Mouse (Mus musculus) midbrain, embryonic 16.5 days (tissue): ENCODE measurements around the gene Clic1. TPM values are rescaled to one million over a fixed set of nuclear protein-coding genes. Genes with fewer than 3 reads are reported as not detected.

Experiments used
- ATAC-seq: fragments of 200-750 bp; cut with Nextera tagmentation; 2 replicates; pipeline ENCODE4 v1.8.0; 2017; ENCODE audit warnings: moderate TSS enrichment
- H3K27ac ChIP-seq: fragments of 300-500 bp; sonication (generic); 2 replicates; pipeline ENCODE4 v1.5.1; 2014; ENCODE audit warnings: mild to moderate bottlenecking, low read length, mixed read lengths
- H3K27me3 ChIP-seq: fragments of 300-500 bp; sonication (generic); 2 replicates; pipeline ENCODE4 v1.6.1; 2014; ENCODE audit warnings: low read depth, low read length, mixed read lengths; ENCODE audit not compliant: control insufficient read depth, insufficient read depth
- H3K36me3 ChIP-seq: fragments of 300-500 bp; sonication (generic); 2 replicates; pipeline ENCODE4 v1.6.1; 2014; ENCODE audit warnings: mild to moderate bottlenecking, low read length, moderate library complexity, mixed read lengths; ENCODE audit not compliant: control insufficient read depth, insufficient read depth
- H3K4me1 ChIP-seq: fragments of 300-500 bp; sonication (generic); 2 replicates; pipeline ENCODE4 v1.6.1; 2014; ENCODE audit warnings: mild to moderate bottlenecking, low read length, mixed read lengths; ENCODE audit not compliant: control insufficient read depth, insufficient read depth
- H3K4me2 ChIP-seq: fragments of 300-500 bp; sonication (generic); 2 replicates; pipeline ENCODE4 v1.6.1; 2014; ENCODE audit warnings: mild to moderate bottlenecking, low read length, mixed read lengths
- H3K4me3 ChIP-seq: fragments of 300-500 bp; sonication (generic); 2 replicates; pipeline ENCODE4 v1.5.1; 2014; ENCODE audit warnings: low read depth, mild to moderate bottlenecking, low read length, moderate library complexity, mixed read lengths
- H3K9ac ChIP-seq: fragments of 300-500 bp; sonication (generic); 2 replicates; pipeline ENCODE4 v1.6.1; 2014; ENCODE audit warnings: low read depth, low read length, mixed read lengths
- H3K9me3 ChIP-seq: fragments of 300-500 bp; sonication (generic); replicated peaks from 2 replicates; pipeline ENCODE4 v1.6.1; 2014; ENCODE audit warnings: mild to moderate bottlenecking, low read length, mixed read lengths; ENCODE audit not compliant: control insufficient read depth, poor library complexity, severe bottlenecking
- WGBS: fragments of 180-500 bp; shearing (Covaris S2); extraction: QIAGEN DNeasy Blood & Tissue Kit; methylation state at CpG from one replicate; pipeline ENCODE4 v1.1.7; 2014; 5-methylcytosine and 5-hydroxymethylcytosine counted together
- polyA plus RNA-seq: library from polyadenylated mRNA; unstranded; fragments of >200 nt; fragmentation: Nextera tagmentation; extraction: Ambion mirVana; gene quantifications from 2 replicates; pipeline ENCODE4 v1.2.1, GENCODE M21; 2015

Gene Clic1
- polyA plus RNA-seq, 1 experiment from 2014 or later = 51.2 TPM

DNA sequence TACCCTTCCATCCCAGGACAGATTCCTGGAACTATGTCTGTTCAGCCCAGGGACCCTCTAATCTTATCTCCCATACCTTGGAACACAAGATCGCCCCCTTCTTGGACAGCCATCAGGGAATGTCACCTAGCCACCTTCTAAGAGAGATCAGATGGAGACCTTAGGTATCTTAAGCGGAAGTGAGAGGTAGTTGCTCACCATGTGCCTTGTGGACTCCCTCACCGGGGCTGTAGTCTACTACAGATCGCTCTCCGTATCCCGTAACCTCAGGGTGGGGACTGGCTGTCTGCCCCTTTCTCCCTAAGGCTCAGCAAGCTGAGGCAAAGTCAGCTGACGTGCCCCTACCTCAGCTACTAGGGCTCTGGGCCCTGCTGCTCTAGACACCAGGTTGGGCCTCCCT is 54.3 kb downstream of the Clic1 start:
- H3K36me3 ChIP-seq = peaks cover 31% of the 10 kb centered on the region
- no peak for ATAC-seq
- no peaks in the 10 kb centered on the region for H3K27me3 ChIP-seq
- H3K4me2 ChIP-seq = no peak overlapping the region
- H3K4me3 ChIP-seq = no peak overlapping the region
- H3K27ac ChIP-seq = no peak overlapping the region
- H3K9me3 ChIP-seq = no peaks in the 10 kb centered on the region
- H3K9ac ChIP-seq = 0 out of 2 replicates have a peak overlapping the region, but pooled peaks have one; percentile 10
- no peaks in the 10 kb centered on the region; the same call in 1 of the 2 replicates for H3K4me1 ChIP-seq
- 95% methylated on average over 7 of the region's 7 CpGs for WGBS

DNA sequence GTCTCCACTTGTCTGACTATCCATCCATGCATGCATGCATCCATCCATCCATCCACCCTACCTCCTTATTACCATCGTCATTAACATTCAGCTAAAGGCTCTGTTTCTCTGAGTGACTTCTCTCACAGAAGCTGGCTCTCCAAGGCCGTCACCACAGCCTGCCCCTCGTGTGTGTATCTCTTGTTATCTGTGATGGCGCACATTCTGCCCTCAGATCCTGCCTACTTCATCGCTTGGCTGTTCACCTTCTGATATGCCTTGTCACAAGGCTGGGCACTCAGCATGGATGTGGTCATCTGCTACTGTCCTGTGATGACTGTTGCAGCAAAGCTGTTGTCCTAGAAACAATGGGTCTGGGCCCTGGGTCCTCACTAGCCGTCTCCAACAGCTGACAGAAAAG is 55.0 kb downstream of the Clic1 start:
- no peak overlapping the region for H3K4me3 ChIP-seq
- no peak overlapping the region for H3K27ac ChIP-seq
- ATAC-seq = no peak
- WGBS = 77% methylated on average over 6 of the region's 6 CpGs
- no peak overlapping the region for H3K9ac ChIP-seq
- H3K36me3 ChIP-seq = peaks cover 25% of the 10 kb centered on the region
- H3K27me3 ChIP-seq = no peaks in the 10 kb centered on the region
- no peaks in the 10 kb centered on the region; the same call in 1 of the 2 replicates for H3K4me1 ChIP-seq
- H3K9me3 ChIP-seq = no peaks in the 10 kb centered on the region
- H3K4me2 ChIP-seq = no peak overlapping the region

DNA sequence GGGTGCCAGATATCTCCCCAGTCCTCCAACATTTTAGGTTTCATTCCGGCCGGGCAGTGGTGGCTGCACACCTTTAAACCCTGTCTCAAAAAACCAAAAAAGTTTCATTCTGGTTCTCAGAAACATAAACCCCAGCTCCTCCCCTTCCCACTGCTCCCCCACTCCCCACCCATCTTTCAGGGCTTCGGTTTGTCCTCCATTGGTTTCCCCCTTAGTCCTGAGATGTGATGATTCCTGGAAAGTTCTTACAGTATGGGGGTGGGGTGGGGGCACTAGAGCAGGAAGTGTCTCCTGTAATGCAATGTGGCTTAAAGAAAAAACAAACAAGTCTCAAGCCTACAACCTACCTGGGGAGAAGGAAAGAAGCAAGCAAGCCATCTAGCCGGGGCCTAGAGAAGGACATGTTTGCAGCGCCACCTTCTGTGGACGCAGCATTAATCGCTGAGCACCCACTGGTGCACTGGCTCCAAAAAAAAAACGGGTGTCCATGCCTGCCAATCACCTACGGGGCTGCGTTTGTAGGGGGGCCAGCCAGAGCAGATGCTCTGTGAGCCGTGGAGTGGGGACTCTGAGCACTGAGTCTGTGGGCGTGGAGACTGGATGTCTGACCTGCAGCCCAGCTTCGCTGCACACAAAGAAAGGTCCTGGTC is 56.1 kb downstream of the Clic1 start:
- no peaks in the 10 kb centered on the region; the same call in 1 of the 2 replicates for H3K4me1 ChIP-seq
- no peak overlapping the region for H3K4me3 ChIP-seq
- no peaks in the 10 kb centered on the region; the same call in 1 of the 2 replicates for H3K27me3 ChIP-seq
- ATAC-seq = no peak
- peak overlapping the region; percentile 43; the same call in 1 of the 2 replicates for H3K9ac ChIP-seq
- peak overlapping the region; percentile 23; the same call in 1 of the 2 replicates for H3K4me2 ChIP-seq
- 21% methylated on average over 13 of the region's 13 CpGs for WGBS
- peaks cover 20% of the 10 kb centered on the region for H3K36me3 ChIP-seq
- no peak overlapping the region for H3K27ac ChIP-seq
- no peaks in the 10 kb centered on the region for H3K9me3 ChIP-seq

DNA sequence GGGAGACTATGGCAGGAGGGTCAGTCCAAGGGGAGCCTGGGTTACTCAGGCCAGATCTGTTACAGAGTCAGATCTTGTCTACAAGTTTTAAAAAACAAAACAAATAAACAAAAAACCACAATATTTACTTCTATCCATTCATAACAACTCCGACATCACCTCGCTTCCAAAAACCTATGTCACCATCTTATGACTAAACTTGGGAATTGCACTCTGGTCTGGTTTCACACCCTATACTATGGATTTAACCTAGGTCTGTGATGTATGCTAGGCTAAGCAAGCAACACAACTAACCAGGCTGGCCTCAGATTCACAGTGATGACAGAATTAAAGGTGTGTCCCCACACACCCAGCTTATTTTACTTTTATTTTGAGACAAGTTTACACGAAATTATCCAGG is 56.8 kb downstream of the Clic1 start:
- no peak overlapping the region for H3K9ac ChIP-seq
- H3K4me1 ChIP-seq = no peaks in the 10 kb centered on the region; the same call in 1 of the 2 replicates
- peaks cover 16% of the 10 kb centered on the region for H3K36me3 ChIP-seq
- no peak overlapping the region for H3K27ac ChIP-seq
- ATAC-seq = no peak
- H3K4me2 ChIP-seq = no peak overlapping the region
- no peaks in the 10 kb centered on the region for H3K9me3 ChIP-seq
- 64% methylated on average over 3 of the region's 3 CpGs for WGBS
- H3K4me3 ChIP-seq = no peak overlapping the region
- no peaks in the 10 kb centered on the region; the same call in 1 of the 2 replicates for H3K27me3 ChIP-seq

DNA sequence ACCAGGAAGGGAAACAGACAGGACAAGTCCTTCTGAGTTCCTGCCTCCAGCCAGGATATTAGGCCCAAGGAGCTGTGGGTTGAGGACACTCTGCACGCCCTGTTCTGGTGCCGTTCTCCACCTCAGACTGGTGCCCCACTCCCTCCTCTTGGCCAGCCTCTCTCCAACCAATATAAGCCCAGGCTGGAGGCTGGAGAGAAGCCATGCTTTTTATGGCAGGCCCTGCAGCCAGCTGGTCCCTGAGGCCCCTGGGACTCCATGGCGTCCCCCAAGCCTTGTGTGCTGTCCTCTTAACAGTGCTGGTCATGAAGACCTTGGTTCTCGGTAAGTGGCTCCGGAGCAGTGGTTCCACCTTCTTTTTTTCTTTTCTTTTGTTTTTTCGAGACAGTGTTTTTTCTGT is 58.3 kb downstream of the Clic1 start, which contains the start of gene Ly6g5c:
Ly6g5c (plus strand) TSS at position 183 of the 400 bp plus-strand sequence.
- no peak within 1 kb of the TSS for H3K4me3 ChIP-seq
- H3K4me1 ChIP-seq = no peaks in the 10 kb centered on the region; the same call in 1 of the 2 replicates
- H3K27ac ChIP-seq = no peak within 1 kb of the TSS
- H3K27me3 ChIP-seq = no peaks in the 10 kb centered on the region; the same call in 1 of the 2 replicates
- peaks cover 8% of the 10 kb centered on the region; the same call in 1 of the 2 replicates for H3K36me3 ChIP-seq
- no peak within 1 kb of the TSS for H3K4me2 ChIP-seq
- 87% methylated on average over 6 of the region's 6 CpGs for WGBS
- H3K9ac ChIP-seq = no peak within 1 kb of the TSS
- no peak for ATAC-seq
- no peaks in the 10 kb centered on the region for H3K9me3 ChIP-seq

Other genes starting within 250 kb of the Clic1 start
- not detected in 2 replicates for gene Cyp21a1, start 245.4 kb upstream of the Clic1 start, polyA plus RNA-seq
- gene Stk19, start 213.0 kb upstream of the Clic1 start, polyA plus RNA-seq = 40.6 and 43.2 TPM in 2 replicates
- gene Dxo, start 212.9 kb upstream of the Clic1 start, polyA plus RNA-seq = 73.1 and 73.2 TPM in 2 replicates
- gene Skiv2l, start 199.8 kb upstream of the Clic1 start, polyA plus RNA-seq = 62.1 and 62.4 TPM in 2 replicates
- gene Nelfe, start 199.6 kb upstream of the Clic1 start, polyA plus RNA-seq = 79.8 and 86.5 TPM in 2 replicates
- gene Cfb, start 187.4 kb upstream of the Clic1 start, polyA plus RNA-seq = 0.51 and 1.4 TPM in 2 replicates
- 12.4 and 13.1 TPM in 2 replicates for gene Zbtb12, start 170.5 kb upstream of the Clic1 start, polyA plus RNA-seq
- gene Gm20547, start 167.9 kb upstream of the Clic1 start, polyA plus RNA-seq = 0.16 TPM in 1 of 2 replicates, not detected in the other
- gene C2, start 151.7 kb upstream of the Clic1 start, polyA plus RNA-seq = 1.6 and 2.4 TPM in 2 replicates
- gene Ehmt2, start 151.5 kb upstream of the Clic1 start, polyA plus RNA-seq = 99.8 and 102 TPM in 2 replicates
- 0.09 TPM in 1 of 2 replicates, not detected in the other for gene Slc44a4, start 135.5 kb upstream of the Clic1 start, polyA plus RNA-seq
- 38.6 and 42.3 TPM in 2 replicates for gene Neu1, start 118.7 kb upstream of the Clic1 start, polyA plus RNA-seq
- 0.24 TPM in 1 of 2 replicates, not detected in the other for gene Hspa1b, start 90.7 kb upstream of the Clic1 start, polyA plus RNA-seq
- not detected in 2 replicates for gene Gm20481, start 80.1 kb upstream of the Clic1 start, polyA plus RNA-seq
- 13.4 and 19.3 TPM in 2 replicates for gene Hspa1a, start 77.8 kb upstream of the Clic1 start, polyA plus RNA-seq
- 2.0 and 2.4 TPM in 2 replicates for gene Hspa1l, start 77.3 kb upstream of the Clic1 start, polyA plus RNA-seq
- 97.2 and 107 TPM in 2 replicates for gene Lsm2, start 68.1 kb upstream of the Clic1 start, polyA plus RNA-seq
- 54.8 and 56.5 TPM in 2 replicates for gene Vars, start 49.0 kb upstream of the Clic1 start, polyA plus RNA-seq
- gene Vwa7, start 33.4 kb upstream of the Clic1 start, polyA plus RNA-seq = 0.16 and 0.26 TPM in 2 replicates
- 0.71 and 1.1 TPM in 2 replicates for gene Sapcd1, start 21.9 kb upstream of the Clic1 start, polyA plus RNA-seq
- 1.9 and 2.4 TPM in 2 replicates for gene Msh5, start 3.2 kb upstream of the Clic1 start, polyA plus RNA-seq
- gene Ddah2, start 9.1 kb downstream of the Clic1 start, polyA plus RNA-seq = 312 and 341 TPM in 2 replicates
- gene Ly6g6c, start 15.4 kb downstream of the Clic1 start, polyA plus RNA-seq = 0.30 TPM in 1 of 2 replicates, not detected in the other
- 0.12 and 0.15 TPM in 2 replicates for gene Mpig6b, start 16.2 kb downstream of the Clic1 start, polyA plus RNA-seq
- 0.26 and 0.31 TPM in 2 replicates for gene Ly6g6e, start 26.9 kb downstream of the Clic1 start, polyA plus RNA-seq
- 0.57 and 1.5 TPM in 2 replicates for gene Ly6g6d, start 28.1 kb downstream of the Clic1 start, polyA plus RNA-seq
- not detected in 2 replicates for gene Ly6g6f, start 35.6 kb downstream of the Clic1 start, polyA plus RNA-seq
- 105 and 107 TPM in 2 replicates for gene Abhd16a, start 39.3 kb downstream of the Clic1 start, polyA plus RNA-seq
- gene Ly6g5c, start 58.3 kb downstream of the Clic1 start, polyA plus RNA-seq = not detected in 2 replicates
- 1.5 TPM in 2 replicates for gene Ly6g5b, start 65.5 kb downstream of the Clic1 start, polyA plus RNA-seq
- 24.3 and 26.4 TPM in 2 replicates for gene Gpank1, start 71.5 kb downstream of the Clic1 start, polyA plus RNA-seq
- 315 and 331 TPM in 2 replicates for gene Csnk2b, start 72.1 kb downstream of the Clic1 start, polyA plus RNA-seq
- 7.8 and 8.7 TPM in 2 replicates for gene D17H6S53E, start 76.4 kb downstream of the Clic1 start, polyA plus RNA-seq
- 0.24 and 0.29 TPM in 2 replicates for gene Apom, start 82.1 kb downstream of the Clic1 start, polyA plus RNA-seq
- 70.5 and 75.7 TPM in 2 replicates for gene Bag6, start 85.2 kb downstream of the Clic1 start, polyA plus RNA-seq
- gene Prrc2a, start 114.9 kb downstream of the Clic1 start, polyA plus RNA-seq = 148 and 167 TPM in 2 replicates
- 6.2 and 6.9 TPM in 2 replicates for gene Aif1, start 126.1 kb downstream of the Clic1 start, polyA plus RNA-seq
- 4.7 and 5.9 TPM in 2 replicates for gene Lst1, start 138.5 kb downstream of the Clic1 start, polyA plus RNA-seq
- gene Ltb, start 144.5 kb downstream of the Clic1 start, polyA plus RNA-seq = 0.48 and 0.62 TPM in 2 replicates
- gene Tnf, start 152.0 kb downstream of the Clic1 start, polyA plus RNA-seq = not detected in 2 replicates
- 0.45 and 1.1 TPM in 2 replicates for gene Lta, start 155.4 kb downstream of the Clic1 start, polyA plus RNA-seq
- 0.38 and 0.57 TPM in 2 replicates for gene Gm16181, start 170.9 kb downstream of the Clic1 start, polyA plus RNA-seq
- 111 and 139 TPM in 2 replicates for gene Atp6v1g2, start 183.7 kb downstream of the Clic1 start, polyA plus RNA-seq
- gene Nfkbil1, start 185.8 kb downstream of the Clic1 start, polyA plus RNA-seq = 9.2 and 9.4 TPM in 2 replicates
- gene Ddx39b, start 191.8 kb downstream of the Clic1 start, polyA plus RNA-seq = 339 and 357 TPM in 2 replicates
- 82.5 and 109 TPM in 2 replicates for gene H2-D1, start 212.8 kb downstream of the Clic1 start, polyA plus RNA-seq